Mouse (Mus musculus) activated CD4-positive, CD25-positive, alpha-beta regulatory T cell (primary cell): Measurements from ENCODE around the gene Meis2. TPM values are rescaled to one million over a fixed set of nuclear protein-coding genes. Genes with fewer than 3 reads are reported as not detected.

Source experiments
- polyA plus RNA-seq, 2 experiments: library from polyadenylated mRNA; unstranded; fragments of 100-300 nt; shearing (Covaris generic); gene quantifications; one replicate each; pipeline ENCODE4 v1.2.1; 2017

The Meis2 gene
- polyA plus RNA-seq, result under 1 TPM in 1 of 2 experiments, not detected in 1; 0.33 TPM

GRCm38 (mm10) chr2:116065570-116066005 is at the start of gene Meis2:
Gene Meis2, minus strand, starts transcription at chr2:116065839.

